Mouse (Mus musculus): Measurements from ENCODE around the gene Syna.

- TF ChIP-seq POLR2A (IDR thresholded peaks at IDR 0.05; ENCODE audit: borderline replicate concordance, extremely low read depth, low read depth, low read length), result peak; percentile 26; the same call in 1 of the 2 replicates
- no peak for TF ChIP-seq CTCF (IDR thresholded peaks at IDR 0.05; ENCODE audit: insufficient read depth, low read length)
These were observed 7.6 kb downstream of the Syna start, which contains the start of gene Clip2 for GRCm38 (mm10) chr5:134552110-134552972.

Measured in lung, adult 2 months (tissue).